In genomic region chr11:102040138-102040524, GRCm38 (mm10) we compare ENCODE assay signal across 8 mouse cellular contexts. TPM values are rescaled to one million over a fixed set of nuclear protein-coding genes. Genes with fewer than 3 reads are reported as not detected.
A peak's percentile ranks its signal among the peaks of the same experiment; 100 is the strongest.
DNase-seq lines count a peak whose midpoint lies in the region; ATAC-seq and TF ChIP-seq lines count a peak whose summit lies in the region.

No protein-coding gene starts in this region.

- H3K27me3 ChIP-seq in forebrain, embryonic 10.5 days (ENCODE audit: poor library complexity, severe bottlenecking), result peaks cover 18% of the 10 kb centered on the region
- no peaks in the 10 kb centered on the region for H3K27me3 ChIP-seq in forebrain, embryonic 15.5 days
- H3K27me3 ChIP-seq in intestine, embryonic 16.5 days (replicated peaks; ENCODE audit: control insufficient read depth, insufficient read depth, low read length), result no peaks in the 10 kb centered on the region
- no peaks in the 10 kb centered on the region for H3K27me3 ChIP-seq in limb, embryonic 11.5 days (ENCODE audit: control insufficient read depth, insufficient read depth, low read length)
- H3K27me3 ChIP-seq in midbrain, postnatal 0 days (ENCODE audit: insufficient read depth, low read length), result no peaks in the 10 kb centered on the region

- H3K4me1 ChIP-seq in forebrain, embryonic 10.5 days, result peaks cover 9% of the 10 kb centered on the region
- H3K4me1 ChIP-seq in forebrain, embryonic 15.5 days, result peaks cover 4% of the 10 kb centered on the region
- H3K4me1 ChIP-seq in intestine, embryonic 16.5 days (ENCODE audit: control insufficient read depth, insufficient read depth, low read length), result peaks cover 6% of the 10 kb centered on the region; the same call in 1 of the 2 replicates
- no peaks in the 10 kb centered on the region for H3K4me1 ChIP-seq in limb, embryonic 11.5 days (ENCODE audit: control insufficient read depth, insufficient read depth, low read length)
- H3K4me1 ChIP-seq in midbrain, postnatal 0 days (ENCODE audit: insufficient read depth, low read length), result no peaks in the 10 kb centered on the region

- TF ChIP-seq CTCF in midbrain, postnatal 0 days (IDR thresholded peaks at IDR 0.05), result peak; percentile 94

- no peak for ATAC-seq in forebrain, embryonic 15.5 days (replicated peaks)
- ATAC-seq in common myeloid progenitor, adult 5-6 weeks (replicated peaks; ENCODE audit: low read depth, poor library complexity, severe bottlenecking), result peak; percentile 88
- ATAC-seq in intestine, embryonic 16.5 days, result peak; percentile 94
- ATAC-seq in limb, embryonic 11.5 days (ENCODE audit: insufficient number of reproducible peaks, low FRiP score, low TSS enrichment, low read depth), result peak; percentile 78
- peak; percentile 60; the same call in 1 of the 2 replicates for ATAC-seq in midbrain, postnatal 0 days (ENCODE audit: low FRiP score)

- intact Hi-C loops in gastrocnemius, postnatal 36 days (cut with DNase I), result no loop called here

- under 1% methylated on average over 9 of the region's 9 CpGs for WGBS in forebrain, embryonic 10.5 days
- WGBS in forebrain, embryonic 15.5 days, result under 1% methylated on average over 9 of the region's 9 CpGs
- under 1% methylated on average over 9 of the region's 9 CpGs for WGBS in intestine, embryonic 16.5 days
- WGBS in limb, embryonic 11.5 days, result 1% methylated on average over 9 of the region's 9 CpGs
- WGBS in midbrain, postnatal 0 days, result under 1% methylated on average over 9 of the region's 9 CpGs

- no peak overlapping the region for H3K27ac ChIP-seq in forebrain, embryonic 10.5 days
- H3K27ac ChIP-seq in forebrain, embryonic 15.5 days (replicated peaks), result no peak overlapping the region
- no peak overlapping the region for H3K27ac ChIP-seq in intestine, embryonic 16.5 days (ENCODE audit: low read length)
- H3K27ac ChIP-seq in limb, embryonic 11.5 days (replicated peaks; ENCODE audit: low read depth, low read length), result no peak overlapping the region
- no peak overlapping the region for H3K27ac ChIP-seq in midbrain, postnatal 0 days (ENCODE audit: low read depth, low read length)

- DNase-seq in forebrain, embryonic 10.5 days (ENCODE audit: extremely low spot score, low spot score), result peak; percentile 91
- DNase-seq in gastrocnemius, postnatal 36 days, result peak; percentile 85
- DNase-seq in limb, embryonic 11.5 days (ENCODE audit: low spot score), result peak; percentile 95
- peak; percentile 96 for DNase-seq in midbrain, postnatal 0 days (ENCODE audit: low spot score)
- peak; percentile 46 to 57 for DNase-seq in spleen, postnatal 36 days (ENCODE audit: low spot score in 2 of 2)

- H3K9me3 ChIP-seq in forebrain, embryonic 10.5 days, result peaks cover 8% of the 10 kb centered on the region
- no peaks in the 10 kb centered on the region for H3K9me3 ChIP-seq in forebrain, embryonic 15.5 days
- no peaks in the 10 kb centered on the region for H3K9me3 ChIP-seq in intestine, embryonic 16.5 days (ENCODE audit: control insufficient read depth, low read length)
- H3K9me3 ChIP-seq in limb, embryonic 11.5 days (ENCODE audit: control insufficient read depth, low read length), result peaks cover 1% of the 10 kb centered on the region; the same call in 1 of the 2 replicates
- H3K9me3 ChIP-seq in midbrain, postnatal 0 days (ENCODE audit: low read length), result no peaks in the 10 kb centered on the region

- no peaks in the 10 kb centered on the region for H3K36me3 ChIP-seq in forebrain, embryonic 10.5 days (replicated peaks)
- H3K36me3 ChIP-seq in forebrain, embryonic 15.5 days, result no peaks in the 10 kb centered on the region
- no peaks in the 10 kb centered on the region for H3K36me3 ChIP-seq in intestine, embryonic 16.5 days (ENCODE audit: control insufficient read depth, insufficient read depth, low read length)
- no peaks in the 10 kb centered on the region for H3K36me3 ChIP-seq in limb, embryonic 11.5 days (ENCODE audit: control insufficient read depth, insufficient read depth, low read length)
- no peaks in the 10 kb centered on the region for H3K36me3 ChIP-seq in midbrain, postnatal 0 days (ENCODE audit: insufficient read depth, low read length)

- no peak overlapping the region for H3K4me2 ChIP-seq in forebrain, embryonic 15.5 days (replicated peaks)
- no peak overlapping the region for H3K4me2 ChIP-seq in intestine, embryonic 16.5 days (ENCODE audit: low read depth, low read length)
- no peak overlapping the region for H3K4me2 ChIP-seq in limb, embryonic 11.5 days (ENCODE audit: low read depth, severe bottlenecking)
- peak overlapping the region; percentile 15; the same call in 1 of the 2 replicates for H3K4me2 ChIP-seq in midbrain, postnatal 0 days (ENCODE audit: low read depth, low read length, poor library complexity, severe bottlenecking)

- H3K9ac ChIP-seq in forebrain, embryonic 15.5 days (replicated peaks), result no peak overlapping the region
- H3K9ac ChIP-seq in intestine, embryonic 16.5 days (ENCODE audit: low read depth, low read length), result no peak overlapping the region
- H3K9ac ChIP-seq in limb, embryonic 11.5 days (ENCODE audit: low read length), result no peak overlapping the region
- no peak overlapping the region for H3K9ac ChIP-seq in midbrain, postnatal 0 days (replicated peaks; ENCODE audit: low read length, poor library complexity, severe bottlenecking)

- H3K4me3 ChIP-seq in forebrain, embryonic 10.5 days, result no peak overlapping the region
- no peak overlapping the region for H3K4me3 ChIP-seq in forebrain, embryonic 15.5 days
- H3K4me3 ChIP-seq in intestine, embryonic 16.5 days (ENCODE audit: low read length), result no peak overlapping the region
- no peak overlapping the region for H3K4me3 ChIP-seq in limb, embryonic 11.5 days (ENCODE audit: low read depth, low read length)
- H3K4me3 ChIP-seq in midbrain, postnatal 0 days (ENCODE audit: low read depth, low read length), result no peak overlapping the region

RNA-seq across cellular contexts. Expression of gene Cd300lg, which starts 1.2 kb away (rescaled TPM):
- polyA plus RNA-seq in forebrain, embryonic 10.5 days (2016; fragmentation: Nextera tagmentation; extraction: Ambion mirVana), result 0.14 and 0.23 TPM in 2 replicates
- polyA plus RNA-seq in forebrain, embryonic 15.5 days (2015; fragmentation: Nextera tagmentation; extraction: Ambion mirVana), result 0.11 and 0.34 TPM in 2 replicates
- total RNA-seq in common myeloid progenitor, adult 5-6 weeks (2017), result 0.10 and 0.78 TPM in 2 replicates
- total RNA-seq in gastrocnemius, postnatal 36 days (2021), result 10 to 100 TPM; 17.6 to 18.2 TPM
- 1.9 and 2.0 TPM in 2 replicates for polyA plus RNA-seq in intestine, embryonic 16.5 days (2015; fragmentation: Nextera tagmentation; extraction: Ambion mirVana)
- polyA plus RNA-seq in limb, embryonic 11.5 days (2014; fragmentation: Nextera tagmentation; extraction: Ambion mirVana), result 0.35 and 0.47 TPM in 2 replicates
- total RNA-seq in midbrain, postnatal 0 days (2014; rRNA removed), result 0.14 TPM in 1 of 2 replicates, not detected in the other
- 0.25 TPM in 2 replicates for polyA plus RNA-seq in midbrain, postnatal 0 days (2015; fragmentation: Nextera tagmentation; extraction: Ambion mirVana)

RNA-seq across cellular contexts. Expression of gene Mpp3, which starts 11.9 kb away (rescaled TPM):
- polyA plus RNA-seq in forebrain, embryonic 10.5 days (2016; fragmentation: Nextera tagmentation; extraction: Ambion mirVana), result 13.5 and 16.1 TPM in 2 replicates
- polyA plus RNA-seq in forebrain, embryonic 15.5 days (2015; fragmentation: Nextera tagmentation; extraction: Ambion mirVana), result 46.2 and 48.5 TPM in 2 replicates
- not detected in 2 replicates for total RNA-seq in common myeloid progenitor, adult 5-6 weeks (2017)
- total RNA-seq in gastrocnemius, postnatal 36 days (2021), result 10 to 100 TPM; 26.4 to 33.6 TPM
- 5.7 and 6.5 TPM in 2 replicates for polyA plus RNA-seq in intestine, embryonic 16.5 days (2015; fragmentation: Nextera tagmentation; extraction: Ambion mirVana)
- polyA plus RNA-seq in limb, embryonic 11.5 days (2014; fragmentation: Nextera tagmentation; extraction: Ambion mirVana), result 11.3 and 12.7 TPM in 2 replicates
- total RNA-seq in midbrain, postnatal 0 days (2014; rRNA removed), result 68.2 and 71.9 TPM in 2 replicates
- polyA plus RNA-seq in midbrain, postnatal 0 days (2015; fragmentation: Nextera tagmentation; extraction: Ambion mirVana), result 53.9 and 54.7 TPM in 2 replicates

RNA-seq across cellular contexts. Expression of gene Mpp2, which starts 48.2 kb away (rescaled TPM):
- 15.7 and 16.2 TPM in 2 replicates for polyA plus RNA-seq in forebrain, embryonic 10.5 days (2016; fragmentation: Nextera tagmentation; extraction: Ambion mirVana)
- 19.3 and 22.7 TPM in 2 replicates for polyA plus RNA-seq in forebrain, embryonic 15.5 days (2015; fragmentation: Nextera tagmentation; extraction: Ambion mirVana)
- total RNA-seq in common myeloid progenitor, adult 5-6 weeks (2017), result 0.50 and 0.58 TPM in 2 replicates
- total RNA-seq in gastrocnemius, postnatal 36 days (2021), result 1 to 10 TPM in 1 of 2 experiments, under 1 TPM in 1; 0.91 to 1.8 TPM
- polyA plus RNA-seq in intestine, embryonic 16.5 days (2015; fragmentation: Nextera tagmentation; extraction: Ambion mirVana), result 5.8 and 6.2 TPM in 2 replicates
- polyA plus RNA-seq in limb, embryonic 11.5 days (2014; fragmentation: Nextera tagmentation; extraction: Ambion mirVana), result 9.1 and 10.7 TPM in 2 replicates
- total RNA-seq in midbrain, postnatal 0 days (2014; rRNA removed), result 59.1 and 68.4 TPM in 2 replicates
- 33.9 and 40.7 TPM in 2 replicates for polyA plus RNA-seq in midbrain, postnatal 0 days (2015; fragmentation: Nextera tagmentation; extraction: Ambion mirVana)

RNA-seq across cellular contexts. Expression of gene Dusp3, which starts 53.3 kb away (rescaled TPM):
- 12.1 and 12.6 TPM in 2 replicates for polyA plus RNA-seq in forebrain, embryonic 10.5 days (2016; fragmentation: Nextera tagmentation; extraction: Ambion mirVana)
- polyA plus RNA-seq in forebrain, embryonic 15.5 days (2015; fragmentation: Nextera tagmentation; extraction: Ambion mirVana), result 11.0 and 13.0 TPM in 2 replicates
- 2.0 and 6.6 TPM in 2 replicates for total RNA-seq in common myeloid progenitor, adult 5-6 weeks (2017)
- 100 to 1,000 TPM; 126 to 167 TPM for total RNA-seq in gastrocnemius, postnatal 36 days (2021)
- polyA plus RNA-seq in intestine, embryonic 16.5 days (2015; fragmentation: Nextera tagmentation; extraction: Ambion mirVana), result 27.6 and 29.5 TPM in 2 replicates
- 9.8 and 11.3 TPM in 2 replicates for polyA plus RNA-seq in limb, embryonic 11.5 days (2014; fragmentation: Nextera tagmentation; extraction: Ambion mirVana)
- total RNA-seq in midbrain, postnatal 0 days (2014; rRNA removed), result 36.3 and 54.3 TPM in 2 replicates
- 44.1 and 48.5 TPM in 2 replicates for polyA plus RNA-seq in midbrain, postnatal 0 days (2015; fragmentation: Nextera tagmentation; extraction: Ambion mirVana)

RNA-seq across cellular contexts. Expression of gene Cfap97d1, which starts 56.1 kb away (rescaled TPM):
- not detected in 2 replicates for polyA plus RNA-seq in forebrain, embryonic 10.5 days (2016; fragmentation: Nextera tagmentation; extraction: Ambion mirVana)
- polyA plus RNA-seq in forebrain, embryonic 15.5 days (2015; fragmentation: Nextera tagmentation; extraction: Ambion mirVana), result not detected in 2 replicates
- not detected in 2 replicates for total RNA-seq in common myeloid progenitor, adult 5-6 weeks (2017)
- total RNA-seq in gastrocnemius, postnatal 36 days (2021), result not detected
- polyA plus RNA-seq in intestine, embryonic 16.5 days (2015; fragmentation: Nextera tagmentation; extraction: Ambion mirVana), result not detected in 2 replicates
- polyA plus RNA-seq in limb, embryonic 11.5 days (2014; fragmentation: Nextera tagmentation; extraction: Ambion mirVana), result not detected in 2 replicates
- total RNA-seq in midbrain, postnatal 0 days (2014; rRNA removed), result not detected in 2 replicates
- polyA plus RNA-seq in midbrain, postnatal 0 days (2015; fragmentation: Nextera tagmentation; extraction: Ambion mirVana), result not detected in 2 replicates
